Mouse (Mus musculus) kidney, postnatal 10 days (tissue): ENCODE measurements around the gene Spns3.
A peak's percentile ranks its signal among the peaks of the same experiment; 100 is the strongest.

Experiments used
- DNase-seq: peaks from one replicate; pipeline ENCODE4 v3.0.0; 2021; ENCODE audit warnings: mixed read lengths

Gene Spns3

DNA sequence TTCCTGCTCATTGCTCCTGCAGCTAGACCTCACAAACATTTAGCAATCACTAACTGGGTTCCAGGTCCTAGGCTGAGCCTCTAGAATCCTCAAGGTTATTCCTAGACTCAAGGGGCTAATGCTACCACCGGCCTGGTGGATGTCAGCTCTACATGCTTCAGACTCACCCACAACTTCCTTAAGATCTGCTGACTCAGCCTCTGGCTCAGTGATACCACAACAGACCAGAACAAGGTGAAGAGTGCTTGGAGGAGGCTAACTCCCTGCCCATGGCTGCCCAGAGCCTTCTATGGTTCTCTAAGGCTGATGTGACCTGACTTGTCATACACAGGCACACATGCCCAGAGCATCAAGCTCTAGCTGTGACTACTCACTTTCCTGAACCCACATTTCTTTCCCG, 70.8 kb downstream of the Spns3 start:
- DNase-seq = no peak

DNA sequence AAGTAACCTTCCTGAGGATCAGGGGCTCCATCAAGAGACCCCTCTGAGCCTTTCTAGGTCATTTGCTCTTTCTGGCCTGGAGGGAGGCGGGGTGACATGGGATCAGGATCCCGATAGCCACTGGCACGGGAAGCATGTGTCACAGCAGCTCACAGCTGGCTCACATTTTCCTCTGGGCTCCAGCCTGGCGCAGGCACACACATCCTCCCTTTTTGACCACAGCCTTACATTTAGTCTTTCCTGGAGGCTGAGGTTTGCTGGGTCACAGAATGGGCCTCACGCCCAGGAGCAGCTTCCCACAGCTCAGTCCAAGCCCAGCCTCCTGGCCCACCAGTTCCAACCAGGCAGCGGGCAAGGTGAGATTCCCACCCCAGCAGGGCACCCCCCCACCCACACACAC, 72.1 kb downstream of the Spns3 start:
- peak; percentile 62 for DNase-seq

DNA sequence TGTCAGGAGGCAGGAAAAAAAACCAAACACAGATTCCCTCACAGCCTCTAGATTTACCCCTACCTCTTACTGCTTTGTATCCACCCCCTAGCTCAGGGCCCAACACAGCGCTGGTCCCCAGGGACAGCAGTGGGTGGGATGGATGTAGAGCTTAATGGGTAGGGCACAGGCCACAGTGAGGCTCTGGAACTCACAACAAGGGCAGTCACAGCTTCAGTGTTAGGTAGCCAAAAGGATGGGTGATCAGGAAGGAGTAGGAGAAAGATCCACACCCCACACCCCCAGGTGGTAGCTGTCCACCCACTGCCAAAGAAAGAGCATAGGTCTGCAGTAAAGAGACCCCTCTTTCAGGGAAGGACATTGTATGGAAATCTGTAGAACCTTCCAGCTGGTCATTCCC, 72.7 kb downstream of the Spns3 start:
- no peak for DNase-seq

DNA sequence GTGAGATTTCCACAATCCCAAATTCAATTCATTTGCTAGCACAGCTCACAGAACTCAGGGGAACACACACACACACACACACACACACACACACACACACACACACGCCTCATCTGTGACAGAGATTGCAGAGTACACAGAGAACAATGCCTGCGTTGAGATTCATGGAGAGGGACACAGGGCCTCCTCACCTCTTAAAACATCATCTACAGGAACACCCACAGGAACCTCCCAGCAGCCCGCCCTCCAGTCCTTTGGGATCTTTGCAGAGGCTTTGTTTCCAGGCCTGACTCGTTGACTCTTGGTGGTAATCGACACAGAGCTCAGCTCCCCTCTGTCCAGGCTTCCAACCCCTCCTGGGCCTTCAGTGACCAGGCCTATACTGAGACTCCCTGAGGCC, 73.1 kb downstream of the Spns3 start:
- no peak for DNase-seq

DNA sequence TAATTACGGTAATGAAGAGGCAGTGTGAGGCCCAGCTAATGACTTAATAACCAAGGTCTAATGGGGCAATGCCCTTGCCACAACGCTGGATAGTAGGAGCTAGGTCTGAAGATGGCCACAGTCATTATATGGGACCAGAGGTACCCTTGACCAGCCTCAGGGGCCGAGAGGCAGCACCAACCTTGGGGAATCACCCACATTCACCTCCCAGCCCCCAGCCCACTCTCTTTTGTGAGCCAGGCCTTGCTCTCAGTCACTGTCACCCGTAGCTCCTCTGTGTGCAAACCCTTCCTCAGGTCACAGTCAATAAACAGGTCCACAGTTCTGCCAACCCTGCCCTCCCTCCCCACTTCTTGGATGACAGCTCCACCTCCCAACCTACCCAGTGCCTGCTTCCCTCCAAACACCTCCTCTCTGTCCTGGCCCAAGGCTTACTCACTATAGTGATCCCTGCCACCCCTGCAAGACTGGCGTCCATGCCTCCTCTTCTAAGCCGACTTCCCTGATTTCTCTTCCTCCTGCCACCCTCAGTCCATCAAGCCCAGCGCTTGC, 74.2 kb downstream of the Spns3 start:
- DNase-seq = no peak

DNA sequence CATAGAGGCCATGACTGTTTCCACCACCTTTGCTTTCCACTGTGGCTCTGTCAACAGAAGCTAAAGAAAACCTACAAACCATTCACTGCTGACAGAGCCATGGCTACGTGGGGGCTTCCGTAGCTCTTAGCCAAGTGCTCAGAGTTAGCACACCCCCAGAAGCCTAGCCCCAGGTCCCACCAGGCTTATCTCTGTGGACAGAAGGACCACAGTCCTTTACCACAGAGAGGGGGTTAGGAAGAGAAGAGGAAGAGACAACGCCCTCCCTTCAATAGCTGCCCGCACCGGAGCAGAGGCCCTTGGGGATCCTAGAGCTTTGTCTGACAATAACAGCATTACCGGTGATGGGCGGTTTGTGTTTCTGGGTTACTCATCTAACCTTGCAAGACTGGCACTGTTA, 74.9 kb downstream of the Spns3 start:
- DNase-seq = no peak

DNA sequence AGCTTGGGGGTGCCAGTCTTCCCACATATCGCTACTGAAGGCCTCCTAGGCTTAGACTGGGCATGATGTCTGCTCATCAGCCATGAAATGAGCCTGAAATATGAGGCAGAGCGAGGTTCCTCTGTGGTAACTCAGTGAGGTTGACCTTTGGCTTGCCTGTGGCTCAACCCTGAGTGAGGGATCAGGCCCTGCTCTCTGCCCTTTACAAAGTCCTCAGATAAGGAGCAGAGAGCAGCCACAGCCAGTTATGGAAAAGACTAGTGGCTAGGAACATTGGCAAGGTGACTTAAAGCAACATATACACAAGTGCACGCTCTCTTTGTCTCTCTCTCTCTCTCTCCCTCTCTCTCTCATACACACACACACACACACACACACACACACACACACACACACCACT, 75.4 kb downstream of the Spns3 start:
- DNase-seq = no peak

DNA sequence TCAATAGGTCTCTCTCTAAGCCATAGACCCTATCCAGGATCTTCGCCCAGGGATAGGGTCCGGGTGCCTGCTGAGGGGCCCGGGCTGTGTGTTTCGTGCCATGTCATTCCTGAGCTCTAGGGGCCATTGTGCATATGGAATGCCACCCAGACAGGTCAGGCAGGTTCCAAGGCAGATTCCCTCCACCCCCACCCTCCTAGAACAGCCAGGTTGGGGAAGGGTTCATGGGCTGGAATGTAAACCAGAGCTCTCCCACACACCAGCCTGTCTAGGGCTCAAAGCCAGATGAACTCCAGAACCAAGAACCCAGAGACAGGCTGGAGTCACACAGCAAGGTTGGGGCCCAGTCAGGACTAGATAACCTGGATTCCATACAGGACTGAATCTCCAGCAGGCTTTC, 76.8 kb downstream of the Spns3 start:
- DNase-seq = no peak

DNA sequence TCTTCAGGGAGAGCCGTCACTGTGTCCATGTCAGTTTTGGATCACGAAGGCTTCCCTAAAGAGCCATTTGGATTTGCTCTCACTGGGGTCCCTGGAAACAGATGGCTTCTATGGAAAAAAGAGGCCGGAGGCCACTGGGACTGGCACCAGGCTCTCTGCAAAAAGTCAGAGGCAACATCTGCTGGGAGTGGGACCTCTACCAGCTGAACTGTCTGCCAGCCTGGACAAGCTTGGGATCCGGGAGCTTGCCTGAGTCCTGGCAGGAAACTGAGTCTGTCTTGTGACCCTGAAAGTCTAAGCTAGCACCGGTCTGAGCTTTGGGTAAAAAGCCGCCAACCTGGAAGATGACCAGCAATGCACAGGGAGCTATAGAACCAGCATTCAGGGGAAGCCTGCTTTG, 78.9 kb downstream of the Spns3 start:
- no peak for DNase-seq

DNA sequence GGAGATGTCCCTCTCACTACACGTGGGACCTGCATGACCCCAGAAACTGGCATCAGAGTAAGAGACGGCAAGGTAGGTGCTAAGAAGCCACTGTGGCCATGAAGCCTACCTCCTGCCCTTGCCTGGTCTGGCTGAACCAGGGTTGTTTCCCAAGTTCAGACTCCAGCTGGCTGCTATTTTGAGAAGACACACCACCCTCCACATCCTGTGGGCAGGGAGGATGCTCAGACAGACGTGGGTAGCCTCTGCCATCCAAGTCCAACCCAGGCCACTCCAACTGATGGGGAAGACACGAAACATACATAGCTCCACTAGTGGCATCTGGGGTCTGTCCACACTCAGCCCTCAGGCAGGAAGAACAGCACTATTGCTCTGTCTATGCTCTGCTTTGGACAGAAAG, 80.3 kb downstream of the Spns3 start:
- DNase-seq = no peak

DNA sequence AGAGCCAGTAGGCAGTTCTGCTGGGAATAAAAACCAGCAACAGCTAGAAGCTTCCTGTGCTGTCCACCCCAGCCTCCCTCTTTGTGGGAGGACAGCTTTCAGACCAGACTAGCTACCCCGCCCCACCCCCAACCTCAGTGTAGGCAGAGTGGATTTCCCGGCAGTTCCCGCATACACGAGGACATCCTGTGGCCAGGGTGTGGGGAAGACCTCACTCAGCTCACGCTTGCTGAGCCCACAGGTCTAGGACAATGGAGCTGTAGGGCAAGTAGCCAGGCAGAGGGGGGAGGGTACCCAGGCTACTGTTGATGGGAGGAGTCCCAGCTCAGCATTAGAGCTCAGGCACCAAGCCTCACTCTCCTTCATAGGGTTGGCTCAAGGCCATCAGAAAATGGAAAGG, 81.1 kb downstream of the Spns3 start:
- peak; percentile 90 for DNase-seq

DNA sequence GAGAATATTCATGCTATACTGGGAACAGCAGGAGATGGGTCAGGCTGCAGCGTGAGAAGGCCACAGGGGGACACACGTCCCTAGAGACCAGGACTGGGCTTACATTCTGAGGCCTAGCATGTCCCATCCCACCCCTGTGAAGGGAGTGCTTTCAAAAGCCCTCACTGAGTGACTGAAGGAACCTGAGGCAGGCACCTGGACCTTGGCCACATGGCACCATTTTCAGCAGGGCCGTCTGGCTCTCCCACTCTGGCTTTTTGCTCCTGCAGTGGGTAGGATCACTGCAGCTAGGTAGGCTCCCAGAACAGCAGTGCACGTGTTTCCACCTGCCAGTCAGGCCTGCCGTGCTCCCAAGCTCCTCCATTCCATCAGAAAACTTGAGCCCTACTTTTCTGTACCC, 81.8 kb downstream of the Spns3 start:
- DNase-seq = no peak

DNA sequence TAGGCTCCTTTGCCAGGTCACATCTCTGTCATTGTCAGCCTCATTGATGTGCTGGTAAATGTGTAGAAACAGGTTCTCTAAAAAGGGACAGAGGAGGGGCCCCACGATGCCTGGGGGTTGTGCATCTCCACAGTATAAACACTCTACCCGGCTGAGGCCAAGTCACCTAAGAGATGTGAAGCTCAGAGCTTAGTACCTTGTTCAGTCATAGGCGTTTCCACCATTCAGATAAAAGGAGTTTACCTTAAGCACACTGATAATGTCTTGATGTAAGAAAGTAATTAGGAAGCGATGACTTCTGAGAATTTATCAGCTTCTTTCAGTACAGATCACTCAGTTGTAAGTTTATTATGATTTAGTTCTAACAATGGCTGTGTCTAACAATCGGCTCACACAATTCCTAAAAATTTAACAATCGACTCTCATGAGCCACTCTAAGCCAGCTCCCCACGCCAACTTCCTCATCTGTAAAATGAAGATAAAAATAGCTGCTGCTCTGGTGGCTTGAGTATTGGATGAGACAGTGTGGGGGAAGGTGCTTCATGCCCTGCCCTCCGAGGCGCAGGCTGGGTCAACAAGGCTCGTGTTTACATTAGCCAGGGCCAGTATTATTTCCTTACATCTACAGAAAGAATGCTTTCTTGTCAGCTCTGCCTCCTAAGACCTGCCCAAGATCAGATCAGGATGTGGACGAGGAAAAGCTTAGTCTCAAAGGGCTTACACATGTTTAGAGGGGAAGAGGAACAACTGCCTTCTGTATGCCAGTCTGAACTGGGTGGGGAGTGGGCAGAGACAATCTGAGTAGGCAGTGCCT, 83.4 kb downstream of the Spns3 start:
- no peak for DNase-seq

DNA sequence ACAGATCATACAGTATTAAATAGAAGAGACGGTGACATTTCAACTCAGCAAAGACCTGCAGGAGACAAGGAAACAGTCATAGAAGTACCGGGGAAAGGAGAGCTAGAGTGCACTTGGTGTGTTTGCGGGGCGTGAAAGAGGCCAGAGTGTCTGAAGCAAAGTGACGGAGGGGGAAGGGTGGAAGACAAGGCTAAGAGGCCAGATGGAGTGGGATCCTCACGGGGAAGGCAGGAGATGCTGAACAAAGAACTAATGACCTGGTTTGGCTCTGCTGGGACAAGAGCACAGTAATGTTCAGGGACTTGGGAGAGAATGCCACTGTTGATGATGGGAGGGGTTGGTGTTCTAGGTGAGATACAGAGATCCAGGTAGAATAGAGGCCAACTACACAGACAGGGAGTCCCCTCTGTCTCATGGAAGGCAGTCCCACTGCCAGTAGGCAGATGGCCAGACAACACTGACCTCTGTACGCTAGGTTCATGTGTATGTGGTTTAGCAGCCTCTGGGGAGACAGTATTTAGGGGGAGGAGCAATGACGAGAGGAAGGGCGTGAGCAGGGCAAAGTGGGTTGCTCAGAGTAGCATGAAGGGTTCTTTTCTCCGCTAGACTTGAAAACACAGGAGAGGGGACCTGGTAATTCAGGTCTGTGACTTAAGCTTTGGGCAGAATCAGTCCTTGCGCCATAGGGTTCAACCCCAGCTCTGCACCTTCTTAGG, 84.2 kb downstream of the Spns3 start:
- DNase-seq = no peak

DNA sequence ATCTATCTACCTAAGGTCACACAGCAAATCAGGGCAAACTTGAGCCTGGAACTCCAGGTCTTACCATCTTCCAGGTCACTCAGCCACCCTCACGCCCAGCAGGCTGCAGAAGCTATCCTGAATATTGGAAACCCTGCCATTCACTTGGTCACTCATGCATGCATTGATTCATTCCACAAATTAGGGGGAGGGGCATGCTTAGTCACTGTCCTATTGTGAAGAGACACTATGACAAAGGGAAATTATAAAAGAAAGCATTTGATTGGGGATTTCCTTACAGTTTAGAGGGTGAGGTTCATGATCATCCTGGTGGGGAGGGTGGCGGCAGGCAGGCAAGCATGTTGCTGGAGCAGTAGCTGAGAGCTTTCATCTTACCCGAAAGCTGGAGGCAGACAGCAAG, 85.5 kb downstream of the Spns3 start:
- no peak for DNase-seq

DNA sequence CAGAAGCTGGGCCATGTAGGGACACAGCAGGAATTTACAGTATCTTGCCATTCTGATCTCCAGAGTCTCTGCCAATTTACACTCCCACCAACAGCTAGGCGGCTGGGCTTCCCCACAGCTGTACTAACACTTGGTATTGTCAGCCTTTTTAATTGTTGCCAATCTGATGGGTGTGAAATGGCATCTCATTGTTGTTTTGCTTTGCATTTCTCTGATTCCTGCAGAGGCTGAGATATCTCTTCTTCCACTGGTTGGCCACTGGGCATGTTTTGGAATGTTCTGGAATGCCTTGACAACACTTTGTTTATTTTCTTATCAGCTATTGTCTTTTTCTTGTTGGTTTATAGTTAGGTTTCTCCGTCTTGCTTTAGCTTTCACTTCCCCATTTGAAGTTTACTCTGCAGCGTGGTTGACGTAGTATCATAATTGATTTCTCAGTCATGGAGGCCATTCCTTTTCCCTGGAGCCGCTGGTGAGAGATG, 88.8 kb downstream of the Spns3 start:
- DNase-seq = peak; percentile 54

DNA sequence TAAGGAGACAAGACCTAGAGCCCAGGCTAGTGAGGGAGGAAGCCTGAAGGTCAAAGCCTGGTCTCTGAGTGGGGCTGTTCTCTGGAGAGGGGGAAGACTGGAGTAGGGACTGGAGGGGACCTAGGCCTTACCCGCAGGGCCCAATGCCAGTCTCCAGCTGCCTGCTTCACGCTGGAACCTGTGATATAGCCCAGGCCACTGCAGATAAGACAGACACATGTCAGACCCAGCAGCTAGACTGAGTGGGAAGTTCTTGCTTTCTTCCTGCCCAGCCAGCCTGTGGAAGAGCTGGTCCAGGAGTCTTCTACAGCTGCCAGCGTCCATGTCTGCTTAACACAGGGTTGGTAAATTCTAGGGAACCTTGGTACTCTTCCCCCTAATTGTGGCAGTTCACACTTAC, 91.8 kb downstream of the Spns3 start:
- DNase-seq = no peak

DNA sequence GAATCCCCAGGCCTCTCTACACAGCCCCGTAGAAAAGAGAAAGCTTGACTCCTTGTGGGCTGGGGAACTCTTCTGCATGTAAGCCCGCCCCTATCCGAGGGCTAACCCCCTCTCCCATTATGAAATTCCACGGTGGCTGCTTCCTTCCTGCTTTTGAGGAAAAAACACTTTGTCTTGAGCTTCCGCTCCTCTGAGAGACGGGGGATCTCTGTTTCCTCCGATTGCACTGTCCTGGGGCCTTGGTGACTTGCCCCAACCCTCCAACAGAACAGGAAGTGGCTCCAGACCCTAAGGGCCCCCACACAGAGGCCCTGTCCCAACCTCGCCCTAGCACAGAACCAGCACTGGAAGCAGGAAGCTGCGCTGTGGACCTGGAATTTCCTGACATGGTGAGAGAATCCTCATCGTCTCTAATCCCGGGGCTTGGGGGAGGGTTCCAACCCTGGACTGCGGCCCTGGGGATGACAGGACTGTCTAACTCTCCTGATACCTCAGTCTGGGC, 92.3 kb downstream of the Spns3 start:
- DNase-seq = peak; percentile 77

DNA sequence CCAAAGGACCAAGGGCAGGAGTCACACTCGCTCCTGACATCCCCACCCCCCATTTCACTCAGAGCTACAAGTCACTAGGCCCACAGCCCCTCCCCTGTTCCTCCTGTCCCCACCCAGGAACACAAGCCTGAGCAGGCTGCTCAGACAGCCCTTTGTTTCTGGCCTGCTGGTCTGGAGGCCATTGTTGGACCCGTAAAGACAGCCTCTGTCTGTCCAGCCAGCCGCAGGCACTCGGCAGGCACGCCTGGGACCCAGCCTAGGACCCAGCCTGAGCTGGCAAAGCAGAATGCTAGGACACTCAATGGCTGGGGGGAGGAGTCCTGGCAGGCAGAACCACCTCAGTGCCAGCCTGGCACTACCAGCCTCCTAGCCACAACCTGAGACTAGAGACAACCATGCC, 94.6 kb downstream of the Spns3 start:
- DNase-seq = no peak

DNA sequence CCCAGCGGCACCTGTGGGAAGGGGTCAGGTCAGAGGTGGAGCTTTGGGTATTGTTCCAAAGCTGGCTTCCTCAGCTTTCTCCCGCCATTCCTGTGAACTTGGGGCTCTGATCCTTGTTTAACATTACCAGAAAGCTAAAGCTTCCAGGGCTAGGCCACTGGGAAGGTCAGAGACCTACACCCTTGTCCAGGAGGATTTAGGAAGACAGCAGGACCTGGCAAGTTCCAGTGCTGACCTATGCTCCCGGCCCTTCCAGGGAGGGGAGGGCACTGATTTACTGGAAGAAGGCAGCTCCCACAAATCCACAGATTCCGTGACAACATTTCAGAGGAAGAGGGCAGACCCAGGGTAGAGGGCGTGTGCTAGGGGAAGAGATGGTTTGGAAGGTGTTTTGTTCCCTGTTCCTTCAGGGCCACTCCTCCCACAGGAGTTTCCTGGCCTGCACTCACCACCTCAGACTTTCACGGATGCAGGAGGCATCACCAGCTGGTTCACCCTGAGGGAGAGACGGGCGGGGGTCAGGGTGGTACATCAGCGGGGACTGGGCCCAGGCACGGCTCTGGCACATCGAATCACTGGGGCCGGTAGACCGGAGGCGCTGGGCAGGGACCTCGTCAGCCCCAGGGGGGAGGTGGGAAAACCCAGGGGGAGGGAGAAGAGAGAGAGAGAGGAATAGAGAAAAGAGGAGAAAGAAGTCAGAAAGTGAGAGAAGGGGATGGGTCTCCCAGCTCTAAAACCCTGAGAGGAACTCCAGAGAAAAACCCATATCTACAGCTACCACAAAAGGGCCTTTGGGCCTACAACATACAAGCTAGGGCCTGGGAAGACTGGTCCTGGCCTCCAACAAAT, 97.0 kb downstream of the Spns3 start:
- no peak for DNase-seq

DNA sequence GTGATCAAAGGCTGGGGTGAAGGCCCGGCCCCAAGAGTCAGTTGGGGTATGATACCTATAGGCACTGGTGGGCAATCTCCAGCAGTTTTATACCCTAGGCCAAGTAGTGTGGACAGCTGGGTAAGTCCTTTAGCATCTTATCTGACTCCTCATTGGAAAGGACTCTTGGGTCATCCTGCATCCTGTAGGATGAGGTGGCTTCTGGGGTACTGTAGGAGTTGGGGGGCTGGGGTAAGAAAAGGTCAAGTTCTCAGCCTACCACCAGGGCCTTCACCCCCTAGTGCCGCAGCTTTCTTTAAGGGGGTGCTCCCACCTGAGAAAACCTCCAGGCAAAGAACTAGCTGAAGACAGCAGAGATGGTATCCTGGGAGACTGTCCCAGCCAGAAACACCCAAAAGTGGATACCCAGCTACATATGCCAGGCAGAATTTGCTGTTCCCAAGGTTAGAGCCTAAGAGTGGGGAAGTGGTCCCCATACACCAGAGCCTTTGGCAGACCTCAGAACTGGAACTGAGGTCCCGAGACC, 98.1 kb downstream of the Spns3 start:
- DNase-seq = no peak

DNA sequence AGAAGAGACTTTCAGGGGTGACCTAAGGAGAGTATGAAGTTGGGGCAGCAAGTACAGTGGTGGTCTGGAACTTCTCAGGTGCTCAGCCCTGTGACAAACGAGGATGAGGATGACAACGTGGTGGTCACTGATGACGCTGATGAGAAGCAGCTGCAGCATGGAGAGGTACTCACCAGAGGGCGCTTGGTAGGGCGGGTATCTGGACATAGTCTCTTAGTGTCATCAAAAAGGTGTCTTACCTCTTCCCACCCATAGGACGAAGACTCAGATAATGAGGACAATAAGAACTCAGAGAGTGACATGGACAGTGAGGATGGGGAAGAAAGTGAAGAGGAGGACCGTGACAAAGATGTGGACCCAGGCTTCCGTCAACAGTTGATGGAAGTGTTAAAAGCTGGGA, 102.8 kb downstream of the Spns3 start:
- no peak for DNase-seq
